Mouse (Mus musculus) kidney, postnatal 4 days (tissue): ENCODE measurements around the gene Foxc2.
A peak's percentile ranks its signal among the peaks of the same experiment; 100 is the strongest.

Experiments
- DNase-seq, 2 experiments: peaks; one replicate each; pipeline ENCODE4 v3.0.0; 2021; ENCODE audit warnings: mixed read lengths in 2 of 2

Gene Foxc2

GRCm38 (mm10) chr8:121086004-121086900, 29.7 kb upstream of the Foxc2 start:
- no peak for DNase-seq

GRCm38 (mm10) chr8:121088281-121088680, 27.7 kb upstream of the Foxc2 start:
- no peak for DNase-seq

- DNase-seq, result no peak
Observed at GRCm38 (mm10) chr8:121088871-121089630, 26.9 kb upstream of the Foxc2 start.

- no peak for DNase-seq
Observed at GRCm38 (mm10) chr8:121089631-121090380, 26.2 kb upstream of the Foxc2 start.

- DNase-seq, result peak in 1 of 2 experiments; percentile 54
Observed at GRCm38 (mm10) chr8:121090716-121091115, 25.3 kb upstream of the Foxc2 start.

GRCm38 (mm10) chr8:121092141-121092540, 23.8 kb upstream of the Foxc2 start:
- DNase-seq, result no peak

- DNase-seq, result peak; percentile 94 to 95
Observed at GRCm38 (mm10) chr8:121092627-121093026, 23.3 kb upstream of the Foxc2 start.

- no peak for DNase-seq
Observed at GRCm38 (mm10) chr8:121093496-121093895, 22.5 kb upstream of the Foxc2 start.

GRCm38 (mm10) chr8:121104049-121104818, 11.7 kb upstream of the Foxc2 start:
- DNase-seq, result peak; percentile 88 to 89

- DNase-seq, result peak; percentile 99
Observed at GRCm38 (mm10) chr8:121107668-121108656, 8.0 kb upstream of the Foxc2 start, which contains the start of gene Mthfsd. Gene Mthfsd (minus strand): TSS chr8:121108392.

GRCm38 (mm10) chr8:121108657-121109056, 7.3 kb upstream of the Foxc2 start:
- DNase-seq, result no peak

- DNase-seq, result no peak
Observed at GRCm38 (mm10) chr8:121111145-121111907, 4.6 kb upstream of the Foxc2 start.

GRCm38 (mm10) chr8:121113261-121113660, 2.7 kb upstream of the Foxc2 start:
- DNase-seq, result peak; percentile 96 to 98

GRCm38 (mm10) chr8:121115136-121115535, 835 bp upstream of the Foxc2 start:
- DNase-seq, result no peak

GRCm38 (mm10) chr8:121116591-121117185, 717 bp downstream of the Foxc2 start:
- DNase-seq, result peak; percentile 68 to 79

- peak; percentile 57 to 71 for DNase-seq
Observed at GRCm38 (mm10) chr8:121117186-121117651, 1.2 kb downstream of the Foxc2 start.

GRCm38 (mm10) chr8:121117906-121118305, 1.9 kb downstream of the Foxc2 start:
- DNase-seq, result peak; percentile 44 to 51

GRCm38 (mm10) chr8:121118634-121119420, 2.9 kb downstream of the Foxc2 start:
- DNase-seq, result peak in 1 of 2 experiments; percentile 52
